Mouse (Mus musculus) hindbrain, embryonic 13.5 days (tissue): ENCODE results near the gene Bbs9. TPM values are rescaled to one million over a fixed set of nuclear protein-coding genes. Genes with fewer than 3 reads are reported as not detected.

Experiments used
- ATAC-seq: fragments of 200-750 bp; cut with Nextera tagmentation; 2 replicates; pipeline ENCODE4 v1.8.0; 2017; ENCODE audit warnings: moderate TSS enrichment; ENCODE audit not compliant: low FRiP score
- H3K27ac ChIP-seq: fragments of 300-500 bp; sonication (generic); 2 replicates; pipeline ENCODE4 v1.5.1; 2015; ENCODE audit warnings: inconsistent platforms, mild to moderate bottlenecking, moderate library complexity
- H3K27me3 ChIP-seq: fragments of 300-500 bp; sonication (generic); 2 replicates; pipeline ENCODE4 v1.6.1; 2015; ENCODE audit warnings: mild to moderate bottlenecking, inconsistent platforms
- H3K36me3 ChIP-seq: fragments of 300-500 bp; sonication (generic); 2 replicates; pipeline ENCODE4 v1.6.1; 2015; ENCODE audit warnings: mild to moderate bottlenecking, inconsistent platforms
- H3K4me1 ChIP-seq: fragments of 300-500 bp; sonication (generic); replicated peaks from 2 replicates; pipeline ENCODE4 v1.6.1; 2015; ENCODE audit warnings: inconsistent platforms
- H3K4me2 ChIP-seq: fragments of 300-500 bp; sonication (generic); 2 replicates; pipeline ENCODE4 v1.6.1; 2015; ENCODE audit warnings: inconsistent platforms, mild to moderate bottlenecking, moderate library complexity
- H3K4me3 ChIP-seq: fragments of 300-500 bp; sonication (generic); 2 replicates; pipeline ENCODE4 v1.5.1; 2015; ENCODE audit warnings: mild to moderate bottlenecking, inconsistent platforms
- H3K9ac ChIP-seq: fragments of 300-500 bp; sonication (generic); 2 replicates; pipeline ENCODE4 v1.6.1; 2015; ENCODE audit warnings: mild to moderate bottlenecking, inconsistent platforms
- H3K9me3 ChIP-seq: fragments of 300-500 bp; sonication (generic); 2 replicates; pipeline ENCODE4 v1.6.1; 2016; ENCODE audit warnings: inconsistent platforms
- WGBS: fragments of 180-500 bp; shearing (Covaris S2); methylation state at CpG from one replicate; pipeline ENCODE4 v1.1.7; 2015; 5-methylcytosine and 5-hydroxymethylcytosine counted together
- polyA plus RNA-seq: library from polyadenylated mRNA; unstranded; fragments of >200 nt; fragmentation: Nextera tagmentation; extraction: Ambion mirVana; gene quantifications from 2 replicates; pipeline ENCODE4 v1.2.1, GENCODE M21; 2015

Bbs9 gene
- polyA plus RNA-seq, 1 experiment from 2014 or later: 17.1 TPM

DNA sequence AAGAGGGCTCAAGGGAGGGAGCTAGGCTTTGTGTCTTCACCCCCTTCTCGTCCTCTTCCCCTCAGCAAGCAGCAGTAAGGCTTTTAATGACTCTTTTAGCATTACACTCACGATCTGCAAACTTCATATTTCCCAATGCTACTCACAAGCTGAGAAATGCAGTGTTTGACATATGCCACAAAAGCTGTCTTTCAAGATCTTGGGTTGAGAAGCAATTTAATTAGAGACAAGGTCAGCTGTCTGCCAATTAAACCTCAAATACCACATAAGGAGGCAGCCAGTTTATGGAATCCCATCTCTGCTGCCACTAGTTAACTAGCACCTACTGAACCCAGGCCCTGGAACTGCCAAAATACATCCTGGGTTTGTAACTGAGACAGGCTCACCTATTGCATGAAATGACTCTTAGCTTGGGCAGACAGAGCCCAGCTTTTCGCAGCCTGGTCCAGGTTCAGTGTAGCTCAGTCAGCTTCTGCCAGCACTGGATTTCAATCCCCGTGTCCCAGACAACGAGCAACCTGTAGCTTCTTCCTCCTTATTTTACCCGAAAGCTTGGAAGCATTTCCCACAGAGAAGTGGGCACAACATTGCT lies 278.7 kb downstream of the Bbs9 start:
- H3K36me3 ChIP-seq: no peaks in the 10 kb centered on the region
- H3K27me3 ChIP-seq: no peaks in the 10 kb centered on the region
- H3K4me1 ChIP-seq: 0 out of 2 replicates have a peak, but pooled peaks cover 4% of the 10 kb centered on the region
- H3K9me3 ChIP-seq: no peaks in the 10 kb centered on the region
- 75% methylated on average over 6 of the region's 6 CpGs for WGBS
- H3K9ac ChIP-seq: no peak overlapping the region
- no peak for ATAC-seq
- H3K4me3 ChIP-seq: no peak overlapping the region
- no peak overlapping the region for H3K27ac ChIP-seq
- no peak overlapping the region for H3K4me2 ChIP-seq

GRCm38 (mm10) chr9:22758487-22758886 lies 283.0 kb downstream of the Bbs9 start:
- H3K9me3 ChIP-seq: no peaks in the 10 kb centered on the region
- H3K4me1 ChIP-seq: 0 out of 2 replicates have a peak, but pooled peaks cover 4% of the 10 kb centered on the region
- WGBS: 88% methylated on average over 3 of the region's 3 CpGs
- no peaks in the 10 kb centered on the region for H3K27me3 ChIP-seq
- no peak overlapping the region for H3K4me3 ChIP-seq
- H3K27ac ChIP-seq: no peak overlapping the region
- no peak overlapping the region for H3K9ac ChIP-seq
- H3K4me2 ChIP-seq: no peak overlapping the region
- no peak for ATAC-seq
- no peaks in the 10 kb centered on the region for H3K36me3 ChIP-seq

- Histone ChIP-seq H3K9me3 (no peaks in the 10 kb centered on the region), H3K27ac (no peak overlapping the region), H3K4me2 (no peak overlapping the region), H3K9ac (no peak overlapping the region), H3K27me3 (no peaks in the 10 kb centered on the region), H3K4me3 (no peak overlapping the region), H3K4me1 (0 out of 2 replicates have a peak, but pooled peaks cover 4% of the 10 kb centered on the region), H3K36me3 (no peaks in the 10 kb centered on the region)
- no peak for ATAC-seq
- 61% methylated on average over 3 of the region's 3 CpGs for WGBS
Measured at GRCm38 (mm10) chr9:22759241-22759640, 283.7 kb downstream of the Bbs9 start.

GRCm38 (mm10) chr9:22760376-22760775 lies 284.9 kb downstream of the Bbs9 start:
- Histone ChIP-seq H3K4me2 (no peak overlapping the region), H3K9ac (no peak overlapping the region), H3K9me3 (no peaks in the 10 kb centered on the region), H3K4me3 (no peak overlapping the region), H3K36me3 (no peaks in the 10 kb centered on the region), H3K4me1 (no peaks in the 10 kb centered on the region), H3K27ac (no peak overlapping the region), H3K27me3 (no peaks in the 10 kb centered on the region)
- WGBS: 73% methylated on average over 4 of the region's 4 CpGs
- no peak for ATAC-seq

- Histone ChIP-seq H3K27me3 (no peaks in the 10 kb centered on the region), H3K4me2 (no peak overlapping the region)
- no peak for ATAC-seq
Measured at GRCm38 (mm10) chr9:22761487-22761886, 286.0 kb downstream of the Bbs9 start.

DNA sequence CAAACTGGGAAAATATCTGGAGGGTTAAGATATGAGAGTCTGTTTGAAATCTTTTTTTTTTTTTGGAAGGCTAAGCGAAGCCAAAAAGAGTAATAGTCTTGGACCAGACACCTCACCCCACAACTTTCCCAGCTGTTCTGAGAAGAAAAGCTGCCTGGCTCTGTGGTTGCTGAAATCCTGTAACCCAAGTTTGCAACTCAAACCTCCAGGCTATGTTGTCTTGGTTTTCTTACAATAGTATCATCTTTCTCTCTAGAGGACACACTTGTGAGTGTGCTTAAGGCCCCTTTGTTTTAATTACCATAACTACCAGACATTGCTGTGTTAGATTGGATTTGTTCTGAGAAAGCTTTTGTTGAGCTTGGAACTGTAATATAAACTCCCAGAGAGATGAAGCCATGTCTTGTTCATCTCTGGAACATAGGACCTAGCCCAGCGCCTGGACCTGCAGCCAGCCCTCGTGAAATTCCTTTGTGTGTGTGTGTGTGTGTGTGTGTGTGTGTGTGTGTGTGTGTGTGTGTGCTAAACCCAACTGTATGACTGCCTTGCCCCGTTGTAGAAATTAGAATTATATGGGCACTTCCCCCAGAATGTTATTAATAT lies 290.2 kb downstream of the Bbs9 start:
- no peak for ATAC-seq
- WGBS: 75% methylated on average over 4 of the region's 4 CpGs
- H3K27ac ChIP-seq: no peak overlapping the region
- H3K36me3 ChIP-seq: no peaks in the 10 kb centered on the region
- no peaks in the 10 kb centered on the region for H3K27me3 ChIP-seq
- no peaks in the 10 kb centered on the region for H3K4me1 ChIP-seq
- no peak overlapping the region for H3K4me3 ChIP-seq
- H3K9ac ChIP-seq: no peak overlapping the region
- no peak overlapping the region for H3K4me2 ChIP-seq
- no peaks in the 10 kb centered on the region for H3K9me3 ChIP-seq

More at GRCm38 (mm10) chr9:22761487-22761886, 286.0 kb downstream of the Bbs9 start:
- H3K4me3 ChIP-seq: no peak overlapping the region
- WGBS: 91% methylated on average over 8 of the region's 8 CpGs
- no peak overlapping the region for H3K9ac ChIP-seq
- no peaks in the 10 kb centered on the region for H3K4me1 ChIP-seq
- H3K27ac ChIP-seq: no peak overlapping the region
- H3K9me3 ChIP-seq: no peaks in the 10 kb centered on the region
- H3K36me3 ChIP-seq: no peaks in the 10 kb centered on the region

GRCm38 (mm10) chr9:22767154-22767553 lies 291.6 kb downstream of the Bbs9 start:
- WGBS: 90% methylated on average over 5 of the region's 5 CpGs
- H3K4me1 ChIP-seq: no peaks in the 10 kb centered on the region
- H3K9ac ChIP-seq: no peak overlapping the region
- no peak overlapping the region for H3K4me2 ChIP-seq
- ATAC-seq: no peak
- no peak overlapping the region for H3K4me3 ChIP-seq
- H3K27me3 ChIP-seq: no peaks in the 10 kb centered on the region
- no peaks in the 10 kb centered on the region for H3K9me3 ChIP-seq
- H3K36me3 ChIP-seq: no peaks in the 10 kb centered on the region
- H3K27ac ChIP-seq: no peak overlapping the region

GRCm38 (mm10) chr9:22767860-22768259 lies 292.3 kb downstream of the Bbs9 start:
- H3K9me3 ChIP-seq: no peaks in the 10 kb centered on the region
- H3K27me3 ChIP-seq: no peaks in the 10 kb centered on the region
- no peak overlapping the region for H3K9ac ChIP-seq
- no peak overlapping the region for H3K27ac ChIP-seq
- H3K36me3 ChIP-seq: no peaks in the 10 kb centered on the region
- H3K4me1 ChIP-seq: no peaks in the 10 kb centered on the region
- no peak for ATAC-seq
- no peak overlapping the region for H3K4me2 ChIP-seq
- no peak overlapping the region for H3K4me3 ChIP-seq
- 74% methylated on average over 3 of the region's 3 CpGs for WGBS

DNA sequence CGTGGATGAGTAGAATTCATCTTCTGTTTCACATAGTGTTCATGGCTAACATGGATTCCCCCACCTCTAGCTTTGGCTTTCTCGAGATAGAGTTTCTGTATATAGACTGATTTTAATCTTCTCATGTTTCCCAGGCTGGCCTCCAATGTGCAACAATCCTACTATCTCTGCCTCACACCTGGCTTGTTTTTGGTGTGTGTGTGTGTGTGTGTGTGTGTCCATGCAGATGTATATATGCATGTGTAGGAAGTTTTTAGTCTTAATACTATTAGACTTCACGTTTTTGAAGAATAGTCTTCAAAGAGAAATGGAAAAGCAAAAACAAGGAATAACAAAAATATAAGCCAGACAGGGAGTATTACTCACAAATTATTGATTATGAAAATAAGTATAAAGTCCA lies 296.3 kb downstream of the Bbs9 start:
- Histone ChIP-seq H3K9ac (no peak overlapping the region), H3K4me2 (no peak overlapping the region), H3K27ac (no peak overlapping the region), H3K9me3 (no peaks in the 10 kb centered on the region), H3K4me1 (no peaks in the 10 kb centered on the region), H3K4me3 (no peak overlapping the region), H3K27me3 (no peaks in the 10 kb centered on the region), H3K36me3 (no peaks in the 10 kb centered on the region)
- whole genome bisulfite sequencing: 96% methylated on average over 3 of the region's 3 CpGs
- ATAC-seq: no peak

- H3K36me3 ChIP-seq: no peaks in the 10 kb centered on the region
- no peak overlapping the region for H3K9ac ChIP-seq
- no peak for ATAC-seq
- H3K27me3 ChIP-seq: no peaks in the 10 kb centered on the region
- no peak overlapping the region for H3K27ac ChIP-seq
- no peak overlapping the region for H3K4me3 ChIP-seq
- H3K4me1 ChIP-seq: no peaks in the 10 kb centered on the region
- 84% methylated on average over 5 of the region's 5 CpGs for WGBS
- H3K4me2 ChIP-seq: no peak overlapping the region
- no peaks in the 10 kb centered on the region for H3K9me3 ChIP-seq
Measured at GRCm38 (mm10) chr9:22776246-22776961, 300.9 kb downstream of the Bbs9 start.

GRCm38 (mm10) chr9:22777425-22777824 lies 301.9 kb downstream of the Bbs9 start:
- H3K4me3 ChIP-seq: no peak overlapping the region
- H3K27ac ChIP-seq: no peak overlapping the region
- no peak overlapping the region for H3K9ac ChIP-seq
- ATAC-seq: no peak
- H3K4me2 ChIP-seq: no peak overlapping the region
- H3K36me3 ChIP-seq: no peaks in the 10 kb centered on the region
- WGBS: 96% methylated on average over 7 of the region's 7 CpGs
- H3K9me3 ChIP-seq: no peaks in the 10 kb centered on the region
- H3K4me1 ChIP-seq: no peaks in the 10 kb centered on the region
- H3K27me3 ChIP-seq: no peaks in the 10 kb centered on the region

DNA sequence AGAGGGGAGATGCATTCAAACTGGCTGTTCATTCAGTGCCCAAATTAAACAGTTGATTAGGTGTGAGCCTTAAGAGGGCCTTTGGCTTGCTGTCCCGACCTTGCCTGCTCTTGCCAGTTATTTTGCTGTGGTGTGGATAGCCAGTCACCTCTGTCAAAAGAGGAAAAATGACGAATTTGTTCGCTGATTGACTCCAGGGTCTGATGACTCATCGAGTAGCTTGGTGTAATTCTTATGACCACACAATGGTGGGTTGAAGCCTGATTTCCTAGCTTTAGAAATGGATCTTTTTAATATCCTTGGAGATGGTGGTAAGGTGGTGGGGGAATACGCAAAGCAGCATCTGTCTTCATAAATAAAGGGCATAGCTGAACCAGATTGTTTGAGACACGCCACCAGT lies 304.1 kb downstream of the Bbs9 start:
- H3K4me2 ChIP-seq: no peak overlapping the region
- H3K4me3 ChIP-seq: no peak overlapping the region
- ATAC-seq: no peak
- no peak overlapping the region for H3K9ac ChIP-seq
- H3K4me1 ChIP-seq: no peaks in the 10 kb centered on the region
- no peak overlapping the region for H3K27ac ChIP-seq
- 88% methylated on average over 6 of the region's 6 CpGs for whole genome bisulfite sequencing
- no peaks in the 10 kb centered on the region for H3K36me3 ChIP-seq
- H3K27me3 ChIP-seq: no peaks in the 10 kb centered on the region
- H3K9me3 ChIP-seq: no peaks in the 10 kb centered on the region

GRCm38 (mm10) chr9:22786006-22786405 lies 310.5 kb downstream of the Bbs9 start:
- no peaks in the 10 kb centered on the region; the same call in 1 of the 2 replicates for H3K4me1 ChIP-seq
- WGBS: 95% methylated on average over 4 of the region's 4 CpGs

More at GRCm38 (mm10) chr9:22786006-22786405, 310.5 kb downstream of the Bbs9 start:
- Histone ChIP-seq H3K27me3 (no peaks in the 10 kb centered on the region), H3K9ac (no peak overlapping the region), H3K36me3 (no peaks in the 10 kb centered on the region), H3K27ac (no peak overlapping the region), H3K4me3 (no peak overlapping the region), H3K4me2 (no peak overlapping the region), H3K9me3 (no peaks in the 10 kb centered on the region)
- ATAC-seq: no peak
